Mouse (Mus musculus): ENCODE results near the gene Susd3. TPM values are rescaled to one million over a fixed set of nuclear protein-coding genes. Genes with fewer than 3 reads are reported as not detected.

The Susd3 gene
- polyA plus RNA-seq, 1 experiment = 16.2 TPM

DNA sequence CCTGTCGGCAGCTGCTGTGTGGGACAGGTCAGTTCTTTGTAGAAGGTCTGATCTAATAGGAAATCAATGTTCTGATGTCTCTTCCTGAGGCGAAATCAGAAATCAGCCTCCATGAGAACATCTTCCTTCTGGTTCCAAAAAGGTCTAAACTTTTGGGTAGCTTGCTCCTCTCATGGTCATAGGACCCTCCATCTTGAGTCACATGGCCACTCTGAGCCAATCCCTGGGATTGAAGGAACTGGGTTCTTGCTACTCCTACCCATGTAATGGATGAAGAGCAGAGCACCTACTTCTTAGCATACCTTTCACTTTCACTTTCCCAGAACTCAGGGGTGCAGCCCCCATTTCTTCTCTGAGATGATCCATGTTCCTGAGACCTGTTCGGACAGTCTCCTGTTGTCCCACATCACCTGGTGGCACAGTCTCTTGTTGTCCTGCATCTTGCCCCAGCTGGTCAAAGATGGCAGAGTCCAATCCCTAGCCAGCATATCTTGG lies 9.4 kb upstream of the Susd3 start:
- DNase-seq = no peak
- TF ChIP-seq POLR2A (IDR thresholded peaks at IDR 0.05; ENCODE audit: control insufficient read depth, extremely low read depth, insufficient read depth, low read length, poor library complexity) (no peak), CTCF (IDR thresholded peaks at IDR 0.05; ENCODE audit: borderline replicate concordance, control insufficient read depth, extremely low read depth, insufficient read depth, low read length, poor library complexity) (no peak)
- Histone ChIP-seq H3K4me3 (ENCODE audit: control insufficient read depth, insufficient read depth, low read length) (no peak overlapping the region), H3K36me3 (ENCODE audit: control insufficient read depth, insufficient read depth, low read length) (no peaks in the 10 kb centered on the region), H3K27ac (ENCODE audit: control insufficient read depth, insufficient read depth, low read length) (no peak overlapping the region), H3K27me3 (ENCODE audit: control insufficient read depth, insufficient read depth, low read length) (no peaks in the 10 kb centered on the region), H3K4me1 (replicated peaks; ENCODE audit: control insufficient read depth, insufficient read depth, low read length) (peaks cover 18% of the 10 kb centered on the region)
- 92% methylated on average over 3 of the region's 3 CpGs for WGBS

DNA sequence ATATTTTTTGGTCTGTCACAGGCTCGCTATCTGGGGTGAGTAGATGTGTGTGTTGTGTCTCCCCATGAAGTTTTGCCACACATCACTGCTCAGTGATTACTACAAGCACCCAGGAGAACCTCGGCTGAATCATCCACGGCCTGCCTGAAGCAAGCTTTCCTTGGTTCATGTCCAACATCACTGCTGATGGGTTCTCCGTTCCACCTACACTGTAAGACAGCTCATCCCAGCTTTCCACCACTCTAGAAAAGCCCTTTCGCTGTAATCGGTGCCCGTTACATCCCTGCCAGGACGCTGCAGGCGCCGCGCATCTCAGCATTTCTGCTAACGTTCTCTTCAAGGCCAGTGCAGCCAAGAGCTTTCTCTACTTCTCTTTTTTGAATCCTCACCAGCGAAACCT lies 4.2 kb upstream of the Susd3 start:
- DNase-seq = no peak
- TF ChIP-seq POLR2A (IDR thresholded peaks at IDR 0.05; ENCODE audit: control insufficient read depth, extremely low read depth, insufficient read depth, low read length, poor library complexity) (no peak), CTCF (IDR thresholded peaks at IDR 0.05; ENCODE audit: borderline replicate concordance, control insufficient read depth, extremely low read depth, insufficient read depth, low read length, poor library complexity) (no peak)
- Histone ChIP-seq H3K27ac (ENCODE audit: control insufficient read depth, insufficient read depth, low read length) (no peak overlapping the region), H3K36me3 (ENCODE audit: control insufficient read depth, insufficient read depth, low read length) (no peaks in the 10 kb centered on the region), H3K27me3 (ENCODE audit: control insufficient read depth, insufficient read depth, low read length) (no peaks in the 10 kb centered on the region), H3K4me3 (ENCODE audit: control insufficient read depth, insufficient read depth, low read length) (no peak overlapping the region), H3K4me1 (replicated peaks; ENCODE audit: control insufficient read depth, insufficient read depth, low read length) (peaks cover 14% of the 10 kb centered on the region)
- 56% methylated on average over 13 of the region's 13 CpGs for WGBS

DNA sequence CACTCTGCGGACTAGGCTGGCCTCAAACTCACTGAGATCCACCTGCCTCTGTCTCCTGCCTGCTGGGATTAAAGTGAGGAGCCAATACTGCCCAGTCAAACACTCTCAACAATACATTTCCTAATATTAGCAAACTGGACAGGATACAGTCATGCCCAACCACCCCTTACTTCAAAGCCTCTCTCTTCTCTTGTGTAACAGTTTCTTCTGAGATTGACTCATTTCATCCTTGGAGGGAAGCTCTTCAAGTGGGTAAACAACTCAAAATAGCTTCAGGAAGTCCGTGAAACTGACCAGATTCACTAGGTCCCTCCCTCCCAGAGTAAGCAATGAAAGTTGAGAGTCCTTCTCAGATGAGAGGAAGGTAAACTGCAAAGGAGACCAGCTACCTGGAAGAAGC lies 3.6 kb upstream of the Susd3 start:
- Histone ChIP-seq H3K27ac (ENCODE audit: control insufficient read depth, insufficient read depth, low read length) (no peak overlapping the region), H3K36me3 (ENCODE audit: control insufficient read depth, insufficient read depth, low read length) (no peaks in the 10 kb centered on the region), H3K4me3 (ENCODE audit: control insufficient read depth, insufficient read depth, low read length) (no peak overlapping the region), H3K27me3 (ENCODE audit: control insufficient read depth, insufficient read depth, low read length) (no peaks in the 10 kb centered on the region), H3K4me1 (replicated peaks; ENCODE audit: control insufficient read depth, insufficient read depth, low read length) (peaks cover 20% of the 10 kb centered on the region)
- 66% methylated on average over 2 of the region's 2 CpGs for WGBS
- DNase-seq = no peak
- no peak for TF ChIP-seq CTCF (IDR thresholded peaks at IDR 0.05; ENCODE audit: borderline replicate concordance, control insufficient read depth, extremely low read depth, insufficient read depth, low read length, poor library complexity)
- no peak for TF ChIP-seq POLR2A (IDR thresholded peaks at IDR 0.05; ENCODE audit: control insufficient read depth, extremely low read depth, insufficient read depth, low read length, poor library complexity)

DNA sequence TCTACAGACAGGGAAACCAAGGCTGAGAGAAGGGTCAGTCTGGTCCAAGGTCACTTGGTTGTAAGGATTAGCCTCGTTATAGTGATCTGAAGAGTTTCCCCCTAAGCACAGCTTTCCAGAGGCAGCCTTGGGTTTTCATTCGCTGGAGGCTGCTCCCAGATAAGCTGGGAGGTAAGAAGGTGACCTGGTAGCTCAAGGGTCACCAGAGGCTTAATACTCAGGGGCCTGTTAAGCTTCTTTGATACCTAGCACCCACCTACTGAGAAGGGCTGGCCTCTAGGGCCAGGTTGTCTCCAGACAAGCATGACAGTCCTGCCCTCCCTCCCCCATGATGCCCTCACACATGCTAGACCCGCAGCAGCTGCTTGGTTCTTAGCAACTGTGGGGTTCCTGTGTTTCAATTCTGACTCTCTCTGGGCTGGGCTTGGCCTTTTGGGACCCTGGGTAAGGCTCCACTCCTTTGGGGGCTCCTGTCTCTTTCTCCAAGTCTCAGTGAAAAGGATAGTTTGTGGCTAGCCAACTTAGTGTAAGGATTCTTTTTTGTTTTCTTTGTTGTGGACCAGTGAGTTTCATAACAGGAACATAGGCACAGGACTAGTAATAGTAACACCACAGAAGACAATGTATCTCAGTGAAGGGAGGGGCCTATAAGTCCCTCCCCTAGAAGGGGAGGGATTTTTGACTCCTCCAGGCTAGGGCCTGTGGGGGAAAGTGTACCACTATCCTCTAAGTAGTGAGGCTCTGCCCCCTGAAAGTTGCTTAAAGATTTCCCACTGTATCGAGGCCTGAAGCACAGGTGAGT lies 2.4 kb upstream of the Susd3 start:
- no peaks in the 10 kb centered on the region for H3K36me3 ChIP-seq (ENCODE audit: control insufficient read depth, insufficient read depth, low read length)
- H3K4me3 ChIP-seq (ENCODE audit: control insufficient read depth, insufficient read depth, low read length) = no peak overlapping the region
- TF ChIP-seq POLR2A (IDR thresholded peaks at IDR 0.05; ENCODE audit: control insufficient read depth, extremely low read depth, insufficient read depth, low read length, poor library complexity) = no peak
- TF ChIP-seq CTCF (IDR thresholded peaks at IDR 0.05; ENCODE audit: borderline replicate concordance, control insufficient read depth, extremely low read depth, insufficient read depth, low read length, poor library complexity) = no peak
- H3K27ac ChIP-seq (ENCODE audit: control insufficient read depth, insufficient read depth, low read length) = no peak overlapping the region
- no peaks in the 10 kb centered on the region for H3K27me3 ChIP-seq (ENCODE audit: control insufficient read depth, insufficient read depth, low read length)
- DNase-seq = no peak
- H3K4me1 ChIP-seq (replicated peaks; ENCODE audit: control insufficient read depth, insufficient read depth, low read length) = peaks cover 22% of the 10 kb centered on the region
- WGBS = 74% methylated on average over 4 of the region's 4 CpGs

DNA sequence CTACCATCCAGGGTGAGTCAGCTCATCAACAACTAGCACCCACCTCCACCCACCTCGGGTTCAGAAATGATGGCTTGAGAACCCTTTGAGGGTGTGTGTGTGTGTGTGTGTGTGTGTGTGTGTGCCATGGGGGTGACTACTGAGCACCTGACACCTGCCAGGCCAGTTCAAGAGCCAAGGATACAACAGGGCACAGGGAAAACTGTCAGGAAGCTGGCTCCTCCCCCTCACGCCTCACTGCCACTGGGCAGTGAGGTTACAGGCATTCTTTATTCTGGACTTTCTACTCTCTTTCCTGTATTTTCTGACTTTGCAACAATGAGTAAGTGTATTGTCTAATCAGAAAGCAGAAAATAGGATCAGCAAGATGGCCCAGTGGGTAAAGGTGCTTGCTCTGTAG lies 1.1 kb upstream of the Susd3 start:
- WGBS = 77% methylated on average over 2 of the region's 2 CpGs
- Histone ChIP-seq H3K36me3 (ENCODE audit: control insufficient read depth, insufficient read depth, low read length) (no peaks in the 10 kb centered on the region), H3K27me3 (ENCODE audit: control insufficient read depth, insufficient read depth, low read length) (no peaks in the 10 kb centered on the region), H3K4me1 (replicated peaks; ENCODE audit: control insufficient read depth, insufficient read depth, low read length) (peaks cover 22% of the 10 kb centered on the region), H3K27ac (ENCODE audit: control insufficient read depth, insufficient read depth, low read length) (no peak overlapping the region), H3K4me3 (ENCODE audit: control insufficient read depth, insufficient read depth, low read length) (no peak overlapping the region)
- no peak for TF ChIP-seq POLR2A (IDR thresholded peaks at IDR 0.05; ENCODE audit: control insufficient read depth, extremely low read depth, insufficient read depth, low read length, poor library complexity)
- DNase-seq = no peak

DNA sequence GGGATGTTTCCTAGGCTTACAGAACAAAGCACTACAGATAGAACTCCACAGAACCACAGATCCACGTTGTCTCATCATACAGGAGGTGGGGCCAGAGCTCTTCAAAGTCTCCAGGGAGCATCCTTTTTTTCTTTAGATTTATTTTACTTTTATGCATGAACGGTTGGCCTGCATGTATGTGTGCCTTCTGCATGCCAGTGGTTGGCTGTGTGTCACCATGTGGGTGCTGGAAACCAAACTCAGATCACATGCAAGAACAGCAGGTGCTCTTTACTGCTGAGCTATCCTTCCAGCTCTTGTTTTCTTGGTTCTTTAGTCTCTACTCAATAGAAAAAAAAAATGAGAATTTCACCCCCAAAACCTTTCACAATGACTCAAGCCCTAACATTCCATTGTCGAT lies 417 bp upstream of the Susd3 start:
- 33% methylated on average over 3 of the region's 3 CpGs for WGBS
- Histone ChIP-seq H3K4me1 (replicated peaks; ENCODE audit: control insufficient read depth, insufficient read depth, low read length) (peaks cover 25% of the 10 kb centered on the region), H3K4me3 (ENCODE audit: control insufficient read depth, insufficient read depth, low read length) (no peak overlapping the region), H3K27me3 (ENCODE audit: control insufficient read depth, insufficient read depth, low read length) (no peaks in the 10 kb centered on the region), H3K36me3 (ENCODE audit: control insufficient read depth, insufficient read depth, low read length) (no peaks in the 10 kb centered on the region), H3K27ac (ENCODE audit: control insufficient read depth, insufficient read depth, low read length) (no peak overlapping the region)
- no peak for DNase-seq
- no peak for TF ChIP-seq CTCF (IDR thresholded peaks at IDR 0.05; ENCODE audit: borderline replicate concordance, control insufficient read depth, extremely low read depth, insufficient read depth, low read length, poor library complexity)
- no peak for TF ChIP-seq POLR2A (IDR thresholded peaks at IDR 0.05; ENCODE audit: control insufficient read depth, extremely low read depth, insufficient read depth, low read length, poor library complexity)
